Mouse (Mus musculus): ENCODE results near the gene Agmo.

DNA sequence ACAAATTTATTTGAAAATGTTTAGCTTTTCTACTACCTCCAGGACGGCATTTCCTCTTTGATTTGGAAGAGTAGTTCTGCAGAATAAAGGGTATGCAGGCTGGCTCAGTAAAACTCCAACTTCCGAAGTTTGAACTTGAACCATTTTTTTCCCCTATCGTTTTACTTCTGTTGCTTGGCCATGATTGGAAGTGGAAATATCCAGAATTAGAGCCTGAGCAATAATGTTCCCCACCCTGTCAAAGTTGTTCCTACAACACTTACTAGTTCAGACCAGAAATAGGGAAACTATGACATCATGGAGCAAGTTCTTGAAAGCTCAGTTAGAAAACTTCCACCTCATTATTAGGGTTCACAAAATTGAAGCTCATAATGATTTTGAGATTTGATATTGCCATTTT is 1.0 kb downstream of the Agmo start:
- TF ChIP-seq EP300 (IDR thresholded peaks at IDR 0.05; ENCODE audit: low read depth) = no peak
- no peak for TF ChIP-seq CTCF (IDR thresholded peaks at IDR 0.05; ENCODE audit: low read depth)

Measured in liver, postnatal 0 days (tissue).